Comparison of ENCODE assay signal across 20 mouse cellular contexts in the genomic region with DNA sequence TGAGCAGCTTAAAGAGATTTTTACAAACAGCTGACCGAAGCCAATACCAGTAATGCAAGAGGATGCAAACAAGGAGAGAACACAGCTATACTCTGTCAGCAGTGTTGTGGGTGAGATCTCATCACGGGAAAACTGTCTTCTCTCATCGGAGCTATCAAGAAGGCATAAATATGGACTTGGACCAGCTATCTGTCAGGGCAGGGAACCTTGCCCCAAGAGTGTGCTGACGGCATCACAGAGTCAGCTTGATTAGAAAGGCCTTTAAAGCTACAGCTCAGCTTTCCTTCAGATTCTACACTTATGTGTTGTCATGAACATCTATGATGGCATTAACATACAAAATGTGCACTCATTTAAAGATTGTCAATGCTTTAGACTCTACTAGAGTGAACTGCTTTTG. TPM values are rescaled to one million over a fixed set of nuclear protein-coding genes. Genes with fewer than 3 reads are reported as not detected.
A peak's percentile ranks its signal among the peaks of the same experiment; 100 is the strongest.
DNase-seq lines count a peak whose midpoint lies in the region; ATAC-seq and TF ChIP-seq lines count a peak whose summit lies in the region.
"Had no signal": no experiment of that assay in that cellular context is flagged by ENCODE, and none has a peak within 500 bp of the region (broad histone marks: within the 10 kb centered on the region; RNA-seq: fewer than 3 reads in every experiment).

No protein-coding gene starts in this region.

- H3K4me3 ChIP-seq in intestine, postnatal 0 days (ENCODE audit: low read depth, low read length): no peak overlapping the region
- no peak overlapping the region for H3K4me3 ChIP-seq in intestine, embryonic 15.5 days (replicated peaks)
- H3K4me3 ChIP-seq in brown adipose tissue, adult 24 weeks (ENCODE audit: insufficient read depth, low read depth, low read length): no peak overlapping the region
- H3K4me3 ChIP-seq: forebrain, embryonic 10.5 days; forebrain, embryonic 13.5 days; gastrocnemius, adult 2 months; hindbrain, embryonic 12.5 days; hindbrain, embryonic 15.5 days had no signal

- peak; percentile 81 for ATAC-seq in intestine, postnatal 0 days
- no peak for ATAC-seq in intestine, embryonic 15.5 days
- ATAC-seq: activated CD4-positive, CD25-positive, alpha-beta regulatory T cell, adult 4 months; forebrain, embryonic 13.5 days; forebrain, embryonic 16.5 days had no signal

- H3K4me1 ChIP-seq in intestine, postnatal 0 days (replicated peaks; ENCODE audit: control insufficient read depth, insufficient read depth, low read length): no peaks in the 10 kb centered on the region
- H3K4me1 ChIP-seq in intestine, embryonic 15.5 days (replicated peaks): no peaks in the 10 kb centered on the region
- H3K4me1 ChIP-seq in brown adipose tissue, adult 24 weeks (ENCODE audit: control insufficient read depth, insufficient read depth, insufficient read length, low read length): no peaks in the 10 kb centered on the region; the same call in 1 of the 2 replicates
- H3K4me1 ChIP-seq: forebrain, embryonic 10.5 days; forebrain, embryonic 13.5 days; hindbrain, embryonic 12.5 days; hindbrain, embryonic 15.5 days had no signal

- WGBS in intestine, postnatal 0 days: 53% methylated on average over 4 of the region's 4 CpGs
- WGBS in intestine, embryonic 15.5 days: 77% methylated on average over 4 of the region's 4 CpGs

- H3K36me3 ChIP-seq in intestine, postnatal 0 days (ENCODE audit: control insufficient read depth, insufficient read depth): no peaks in the 10 kb centered on the region
- no peaks in the 10 kb centered on the region for H3K36me3 ChIP-seq in intestine, embryonic 15.5 days
- H3K36me3 ChIP-seq: forebrain, embryonic 10.5 days; hindbrain, embryonic 12.5 days; hindbrain, embryonic 15.5 days had no signal

- no peak overlapping the region for H3K4me2 ChIP-seq in intestine, postnatal 0 days (replicated peaks; ENCODE audit: low read depth)
- no peak overlapping the region for H3K4me2 ChIP-seq in intestine, embryonic 15.5 days (replicated peaks)
- H3K4me2 ChIP-seq: forebrain, embryonic 13.5 days; heart, embryonic 11.5 days; hindbrain, embryonic 12.5 days; hindbrain, embryonic 15.5 days had no signal

- TF ChIP-seq CTCF in intestine, postnatal 0 days (IDR thresholded peaks at IDR 0.05; ENCODE audit: low read depth): no peak

- peak; percentile 5 for DNase-seq in kidney, postnatal 14 days
- DNase-seq in kidney, postnatal 10 days: no peak
- no peak for DNase-seq in lung, postnatal 4 days
- DNase-seq: adrenal gland, adult 8-10 months; adrenal gland, postnatal 25 days; cerebellum, adult 18-20 months; cerebellum, adult 9-10 months; cerebellum, postnatal 14 days; gastrocnemius, adult 2 months; gastrocnemius, postnatal 14 days had no signal

- no peaks in the 10 kb centered on the region for H3K9me3 ChIP-seq in intestine, postnatal 0 days (ENCODE audit: control insufficient read depth)
- H3K9me3 ChIP-seq in intestine, embryonic 15.5 days: no peaks in the 10 kb centered on the region
- H3K9me3 ChIP-seq: hindbrain, embryonic 15.5 days had no signal

- H3K9ac ChIP-seq in intestine, postnatal 0 days (ENCODE audit: low read depth, low read length): no peak overlapping the region
- no peak overlapping the region for H3K9ac ChIP-seq in intestine, embryonic 15.5 days
- H3K9ac ChIP-seq: forebrain, embryonic 13.5 days; hindbrain, embryonic 12.5 days; hindbrain, embryonic 15.5 days had no signal

- H3K27ac ChIP-seq in intestine, postnatal 0 days (ENCODE audit: low read depth, low read length): peak overlapping the region; percentile 68; the same call in 1 of the 2 replicates
- H3K27ac ChIP-seq in intestine, embryonic 15.5 days: no peak overlapping the region
- peak overlapping the region; percentile 7; the same call in 1 of the 2 replicates for H3K27ac ChIP-seq in brown adipose tissue, adult 24 weeks (replicated peaks; ENCODE audit: low read depth, low read length)
- H3K27ac ChIP-seq: forebrain, embryonic 10.5 days; forebrain, embryonic 13.5 days; hindbrain, embryonic 12.5 days; hindbrain, embryonic 15.5 days had no signal

- no peaks in the 10 kb centered on the region for H3K27me3 ChIP-seq in intestine, postnatal 0 days (replicated peaks; ENCODE audit: control insufficient read depth, insufficient read depth, low read length)
- H3K27me3 ChIP-seq in intestine, embryonic 15.5 days (replicated peaks): no peaks in the 10 kb centered on the region
- H3K27me3 ChIP-seq: forebrain, embryonic 13.5 days; hindbrain, embryonic 12.5 days; hindbrain, embryonic 15.5 days had no signal

RNA-seq across cellular contexts. Expression of gene Ndufb3, which starts 16.5 kb away (rescaled TPM):
- polyA plus RNA-seq in intestine, postnatal 0 days (2015; fragmentation: Nextera tagmentation; extraction: Ambion mirVana): 285 and 298 TPM in 2 replicates
- polyA plus RNA-seq in intestine, embryonic 15.5 days (2015; fragmentation: Nextera tagmentation; extraction: Ambion mirVana): 201 and 204 TPM in 2 replicates
- polyA plus RNA-seq in brown adipose tissue, adult 24 weeks (2012; ENCODE audit: insufficient read depth, insufficient read length, missing spikeins): 1,018 and 1,120 TPM in 2 replicates

RNA-seq across cellular contexts. Expression of gene Fam126b, which starts 16.6 kb away (rescaled TPM):
- 6.2 and 8.5 TPM in 2 replicates for polyA plus RNA-seq in intestine, postnatal 0 days (2015; fragmentation: Nextera tagmentation; extraction: Ambion mirVana)
- 7.8 and 8.2 TPM in 2 replicates for polyA plus RNA-seq in intestine, embryonic 15.5 days (2015; fragmentation: Nextera tagmentation; extraction: Ambion mirVana)
- polyA plus RNA-seq in brown adipose tissue, adult 24 weeks (2012; ENCODE audit: insufficient read depth, insufficient read length, missing spikeins): 25.8 and 36.1 TPM in 2 replicates
